Mouse (Mus musculus): ENCODE results near the gene Slc47a1.

The Slc47a1 gene

DNA sequence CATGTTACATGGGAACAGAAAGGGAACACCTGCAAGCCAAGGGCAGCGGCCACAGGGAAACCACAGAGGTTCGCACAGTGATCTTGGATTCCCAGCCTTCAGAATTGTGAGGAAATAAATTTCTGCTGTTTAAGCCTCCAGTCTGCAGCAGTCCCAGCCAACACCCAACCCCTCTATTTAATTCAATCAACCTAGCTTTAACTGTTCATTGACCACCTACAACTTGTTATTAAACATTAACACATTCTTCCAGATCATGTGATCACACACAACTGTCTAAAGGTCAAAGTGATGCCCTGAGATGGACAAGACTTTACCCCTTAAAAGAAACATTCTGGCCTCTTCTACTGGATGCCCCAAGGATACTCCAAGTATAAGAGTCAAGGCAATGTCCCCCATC, 9.5 kb downstream of the Slc47a1 start:
- DNase-seq (ENCODE audit: low read depth), result no peak

DNA sequence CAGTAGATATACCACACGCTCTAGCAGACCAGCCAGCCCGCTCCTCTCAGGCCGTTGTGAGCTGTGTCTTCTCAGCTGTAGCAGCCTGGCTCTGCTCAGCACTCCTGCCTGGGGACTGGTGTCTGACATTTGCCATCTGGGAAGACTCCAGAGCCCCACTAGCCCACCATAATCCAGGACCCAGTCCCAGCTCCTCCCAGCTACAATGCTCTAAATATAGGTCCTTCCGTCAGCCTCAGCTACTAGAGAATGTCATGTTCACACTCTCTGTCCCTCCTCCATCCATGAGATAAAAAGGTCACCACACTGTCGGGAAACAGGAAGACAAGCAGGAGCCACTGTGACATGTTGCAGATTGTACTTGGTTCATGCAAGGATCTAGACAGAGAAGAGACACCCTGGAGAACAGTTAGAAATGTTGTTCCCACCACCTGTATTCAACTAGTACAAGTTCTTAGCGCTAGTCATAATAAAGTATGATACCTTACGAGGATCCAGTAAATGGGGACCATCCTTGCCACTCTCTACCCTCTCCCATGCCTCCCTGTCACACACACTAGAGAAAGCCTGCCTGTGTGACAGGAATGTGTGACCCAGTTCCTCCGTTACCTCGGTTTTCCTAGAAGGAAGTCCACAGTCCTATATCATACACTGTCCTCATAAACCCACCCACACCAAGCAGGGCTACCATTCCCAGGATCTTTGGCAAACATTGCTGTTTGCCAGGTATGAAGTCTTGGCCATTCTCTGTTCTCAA, 11.4 kb downstream of the Slc47a1 start:
- DNase-seq (ENCODE audit: low read depth), result no peak

DNA sequence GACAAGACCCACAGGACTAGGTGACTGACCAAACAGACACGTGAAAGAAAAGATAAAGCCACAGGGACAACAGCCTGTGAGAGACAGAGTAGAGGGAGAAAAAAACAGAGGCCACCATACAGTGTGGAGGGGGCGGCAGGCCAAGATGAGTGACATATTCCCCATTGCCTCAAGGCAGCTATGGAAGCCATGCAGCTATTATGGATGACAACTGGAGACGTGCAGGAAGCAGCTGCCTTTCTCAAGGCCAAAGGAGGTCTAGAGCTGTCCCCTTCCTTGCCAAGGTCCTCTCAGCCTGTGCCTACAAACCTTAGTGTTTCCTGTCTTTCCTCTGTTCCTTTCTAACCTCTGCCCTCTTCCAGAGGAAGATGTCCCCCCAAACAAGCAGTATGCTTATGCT, 12.2 kb downstream of the Slc47a1 start:
- no peak for DNase-seq (ENCODE audit: low read depth)

DNA sequence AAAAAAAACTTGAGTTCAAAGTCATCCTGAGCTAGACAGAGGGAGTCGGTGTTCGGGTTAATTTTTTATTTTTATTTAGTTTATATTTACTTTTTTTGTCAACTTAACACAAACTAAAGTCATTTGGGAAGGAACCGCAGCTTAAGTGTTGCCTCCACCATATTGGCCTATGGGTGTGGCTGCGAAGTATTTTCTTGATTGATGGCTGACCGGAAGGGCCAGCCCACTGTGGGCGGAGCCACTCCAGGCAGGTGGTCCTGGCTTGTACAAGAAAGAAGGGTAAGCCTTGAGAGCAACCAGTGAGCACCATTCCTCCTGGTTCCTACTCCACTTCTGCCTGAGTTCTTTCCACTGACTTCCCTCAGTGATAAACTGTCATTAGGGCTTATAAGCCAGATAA, 14.0 kb downstream of the Slc47a1 start:
- DNase-seq (ENCODE audit: low read depth), result no peak

DNA sequence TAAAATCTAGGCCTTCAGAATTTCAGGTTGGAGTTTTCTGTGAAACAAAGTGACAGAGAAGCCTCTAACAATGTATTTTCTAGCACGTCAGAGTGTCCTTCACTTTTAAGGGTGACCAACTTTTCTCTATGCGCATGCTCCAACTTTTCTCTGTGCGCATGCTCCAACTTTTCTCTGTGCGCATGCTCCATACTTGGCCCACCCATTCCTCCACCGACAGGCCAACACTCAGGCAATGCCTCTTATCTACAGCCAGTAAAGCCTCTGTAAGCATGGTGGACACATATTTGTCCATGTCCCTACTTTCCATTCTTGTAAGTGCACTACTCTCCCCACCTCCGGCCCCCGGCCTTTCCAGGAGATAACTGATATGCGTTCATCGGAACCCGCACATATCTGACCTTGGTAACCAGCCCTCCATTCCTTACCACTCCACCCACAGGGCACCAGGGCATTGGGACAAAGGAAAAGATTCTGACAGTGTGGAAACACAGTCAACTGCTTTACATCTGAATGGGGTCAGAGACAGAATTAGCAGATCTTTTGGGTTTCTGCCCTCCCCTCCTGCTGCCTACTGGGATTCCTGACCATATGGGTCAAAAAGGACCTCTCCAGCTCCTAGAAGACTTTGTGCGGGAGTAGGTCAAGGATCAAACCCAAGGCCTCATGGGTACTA, 16.5 kb downstream of the Slc47a1 start:
- DNase-seq (ENCODE audit: low read depth), result no peak

DNA sequence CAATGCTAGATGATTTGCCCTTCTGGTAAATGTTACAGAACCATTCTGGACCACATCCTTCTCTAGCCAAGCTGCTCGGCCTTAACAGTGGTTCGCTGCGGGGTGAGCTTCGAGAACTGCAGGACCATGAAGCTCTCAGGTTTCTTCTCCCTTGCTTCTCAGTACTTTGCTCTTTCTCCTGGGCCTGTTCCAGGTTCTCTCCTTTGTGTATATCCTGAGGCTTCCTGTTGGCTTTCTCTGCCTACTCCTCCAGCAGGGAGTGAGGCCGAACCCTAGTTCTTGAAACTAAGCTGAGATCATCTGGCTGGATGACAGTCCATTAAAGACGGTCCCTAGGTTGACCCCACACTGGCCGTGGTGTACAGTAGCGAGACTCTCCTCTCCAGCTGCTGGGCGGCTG, 21.5 kb downstream of the Slc47a1 start:
- DNase-seq (ENCODE audit: low read depth), result no peak

DNA sequence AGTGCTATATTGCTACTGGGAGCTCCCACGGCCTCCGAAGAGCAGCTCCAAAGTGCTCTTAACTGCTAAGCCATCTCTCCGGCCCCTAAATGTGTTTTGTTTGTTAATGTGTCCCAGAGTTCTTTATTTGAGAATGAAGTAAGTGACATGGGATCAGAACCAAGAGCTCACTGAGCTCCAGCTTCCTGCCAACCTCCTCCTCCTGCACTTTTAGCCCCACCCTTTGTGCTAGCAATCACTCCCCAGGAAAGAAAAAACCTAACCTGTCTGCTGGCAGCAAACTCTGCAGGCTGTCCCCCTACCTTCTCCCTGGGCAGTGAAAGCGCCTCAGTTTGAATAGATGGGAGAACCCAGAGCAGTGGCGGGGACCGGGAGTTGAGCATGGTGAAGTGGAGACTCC, 22.0 kb downstream of the Slc47a1 start:
- DNase-seq (ENCODE audit: low read depth), result no peak

DNA sequence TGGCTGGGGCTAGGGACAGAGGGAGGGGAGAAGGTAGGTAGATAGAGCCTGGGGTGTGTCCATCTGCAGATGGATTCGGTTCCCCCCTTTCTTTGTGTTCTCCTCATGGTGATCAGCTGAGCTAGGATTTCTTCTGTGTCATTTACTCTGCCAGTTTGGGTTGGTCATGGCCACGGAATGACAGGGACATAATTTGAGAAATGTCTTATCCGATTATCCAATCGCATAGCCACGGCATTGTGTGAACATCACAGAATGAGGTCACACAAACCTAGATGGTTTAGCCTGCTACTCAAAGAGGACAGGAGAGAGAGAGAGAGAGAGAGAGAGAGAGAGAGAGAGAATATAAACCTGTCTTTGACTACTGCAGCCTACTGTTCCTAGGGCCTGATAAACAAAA, 22.8 kb downstream of the Slc47a1 start:
- DNase-seq (ENCODE audit: low read depth), result peak; percentile 12

DNA sequence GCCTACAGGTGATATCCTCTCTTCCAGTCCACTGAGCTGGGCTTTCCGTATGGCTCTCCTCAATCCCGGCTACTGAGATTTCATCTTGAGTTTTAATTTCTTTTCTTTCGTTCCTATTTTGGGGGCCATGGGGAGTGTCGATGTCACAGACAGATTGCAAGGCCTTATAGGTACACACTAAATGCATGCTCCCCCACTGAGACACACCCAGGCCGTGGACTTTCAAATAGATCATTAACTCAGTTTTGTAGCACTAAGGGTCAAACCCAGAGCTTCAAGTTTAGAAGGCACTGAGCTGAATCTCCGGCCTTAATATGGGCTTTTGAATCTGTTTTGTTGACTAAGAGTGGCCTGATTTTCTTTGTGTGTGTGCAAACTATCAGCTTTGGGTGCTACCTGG, 23.8 kb downstream of the Slc47a1 start:
- DNase-seq (ENCODE audit: low read depth), result no peak

DNA sequence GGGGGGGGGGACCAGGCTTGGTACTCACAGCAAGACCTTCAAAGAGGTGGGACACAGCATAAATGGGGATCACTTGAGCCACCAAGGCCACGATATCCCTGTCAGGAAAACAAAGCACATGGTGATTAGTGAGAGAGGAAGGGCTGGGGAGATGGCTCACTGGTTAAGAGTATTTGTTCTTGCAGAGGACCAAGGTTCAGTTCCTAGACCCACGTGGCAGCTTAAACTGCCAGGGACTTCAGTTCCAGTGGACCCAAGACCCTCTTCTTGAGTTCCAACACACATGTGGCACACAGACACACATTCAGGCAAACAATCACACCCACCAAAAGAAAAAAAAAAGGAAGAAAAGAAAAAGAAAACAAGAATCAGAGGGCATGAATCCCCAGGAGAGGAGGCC, 25.1 kb downstream of the Slc47a1 start:
- no peak for DNase-seq (ENCODE audit: low read depth)

DNA sequence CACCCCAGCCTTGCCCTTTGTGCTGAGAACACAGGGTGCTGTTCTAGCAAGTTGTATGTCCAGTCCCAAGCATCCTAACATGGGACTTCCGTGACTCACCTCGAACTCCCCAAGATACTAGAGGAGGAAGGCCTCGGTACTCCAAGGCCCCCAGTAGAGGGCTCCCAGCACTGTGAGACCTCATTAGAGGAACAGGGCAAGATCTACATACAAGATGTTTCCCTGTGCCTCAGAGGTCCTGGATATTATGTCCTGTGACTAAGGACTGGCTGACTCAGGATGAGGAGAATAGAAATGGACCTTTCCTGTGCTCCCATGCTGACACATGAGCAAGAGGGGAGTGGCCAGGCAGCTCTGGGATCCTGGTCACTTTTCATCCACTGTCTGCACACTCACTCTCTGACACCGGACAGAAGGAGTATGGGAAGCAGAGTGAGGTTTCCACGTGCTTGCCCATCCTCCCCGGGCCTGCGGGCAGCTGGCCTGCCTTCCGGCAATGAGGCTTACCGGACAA, 25.9 kb downstream of the Slc47a1 start:
- no peak for DNase-seq (ENCODE audit: low read depth)

DNA sequence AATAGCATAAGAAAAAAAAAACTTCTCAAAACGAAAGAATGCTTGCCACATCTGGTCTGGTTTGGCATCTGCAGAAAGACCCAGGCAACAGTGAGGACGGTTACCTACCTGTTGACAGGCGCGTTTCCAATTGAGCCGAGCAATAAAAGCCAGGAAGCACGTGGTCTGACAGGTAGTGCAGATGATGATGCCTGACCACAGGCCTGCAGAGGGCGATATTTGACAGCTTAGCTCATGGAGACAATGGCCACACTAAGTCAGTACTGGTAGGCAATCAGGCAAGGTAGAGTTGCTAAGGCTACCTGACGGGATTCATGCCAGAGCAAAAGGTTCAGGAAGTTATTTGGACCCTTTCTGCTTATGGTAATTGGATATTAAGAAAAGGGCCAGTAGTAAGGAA, 28.8 kb downstream of the Slc47a1 start:
- peak; percentile 90 for DNase-seq (ENCODE audit: low read depth)

DNA sequence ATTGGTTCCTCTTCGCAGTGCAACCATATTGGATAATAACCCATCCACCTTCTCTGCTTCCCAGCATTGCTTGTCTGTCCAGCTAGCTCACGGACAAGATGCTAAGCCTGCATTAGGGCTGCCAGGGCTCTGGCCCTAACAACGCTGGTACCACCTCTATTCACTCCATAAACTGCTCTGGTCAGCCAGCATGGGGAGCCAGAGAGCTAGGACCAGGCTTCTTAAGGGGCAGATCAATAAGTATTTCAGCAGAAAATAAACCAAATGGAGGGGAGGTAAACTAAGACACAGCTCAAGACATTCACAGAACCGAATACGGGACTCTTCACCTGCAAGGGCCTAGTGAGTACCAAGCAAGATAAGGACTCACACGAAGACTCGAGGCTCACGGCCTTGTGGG, 32.0 kb downstream of the Slc47a1 start:
- DNase-seq (ENCODE audit: low read depth), result no peak

DNA sequence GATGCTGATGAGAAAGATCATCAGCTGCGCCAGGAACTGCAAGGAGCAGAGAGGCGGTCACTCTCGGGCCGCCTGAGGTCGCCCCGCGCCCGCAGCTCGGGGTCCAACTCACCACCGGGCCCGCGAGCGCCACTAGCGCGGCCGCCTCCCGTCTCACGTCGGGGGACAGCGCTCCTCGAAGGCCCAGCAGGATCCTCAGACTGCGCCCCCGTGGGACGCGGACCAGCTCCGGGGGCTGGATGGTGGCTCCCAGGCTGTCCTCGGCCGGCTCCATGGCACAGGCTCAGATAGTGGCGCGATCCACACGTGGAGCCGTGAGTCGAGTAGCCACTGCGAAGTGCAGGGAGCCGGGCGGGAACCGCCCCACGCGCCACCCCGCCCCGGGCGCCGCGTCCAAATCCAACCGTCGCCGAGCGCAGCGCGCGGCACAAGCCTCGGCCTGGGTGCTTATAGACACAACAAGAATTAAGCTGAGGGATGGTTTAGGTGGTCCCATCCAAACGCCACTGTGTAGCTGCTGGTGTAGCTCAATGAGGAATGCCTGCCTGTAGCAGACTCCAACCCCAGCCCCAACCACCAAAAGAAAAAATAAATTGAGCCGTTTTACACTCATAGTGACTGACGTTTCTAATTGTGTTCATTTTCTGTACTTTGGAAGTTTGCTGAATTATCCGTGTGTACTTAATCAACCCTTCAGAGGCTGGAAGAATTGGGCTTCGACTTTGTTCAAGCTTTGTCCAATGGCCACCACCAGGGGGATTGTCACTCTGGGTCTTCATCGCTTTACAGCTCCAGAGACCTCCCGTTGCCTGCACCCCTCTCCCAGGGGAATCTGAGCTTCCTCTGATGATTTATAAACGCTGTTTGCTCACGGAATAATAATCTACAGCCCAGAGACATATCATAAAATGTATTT, 35.4 kb downstream of the Slc47a1 start, which contains the start of gene Slc47a2:
Gene Slc47a2, minus strand, starts transcription at position 356 of the 916 bp plus-strand sequence.
- peak; percentile 24 for DNase-seq (ENCODE audit: low read depth)

DNA sequence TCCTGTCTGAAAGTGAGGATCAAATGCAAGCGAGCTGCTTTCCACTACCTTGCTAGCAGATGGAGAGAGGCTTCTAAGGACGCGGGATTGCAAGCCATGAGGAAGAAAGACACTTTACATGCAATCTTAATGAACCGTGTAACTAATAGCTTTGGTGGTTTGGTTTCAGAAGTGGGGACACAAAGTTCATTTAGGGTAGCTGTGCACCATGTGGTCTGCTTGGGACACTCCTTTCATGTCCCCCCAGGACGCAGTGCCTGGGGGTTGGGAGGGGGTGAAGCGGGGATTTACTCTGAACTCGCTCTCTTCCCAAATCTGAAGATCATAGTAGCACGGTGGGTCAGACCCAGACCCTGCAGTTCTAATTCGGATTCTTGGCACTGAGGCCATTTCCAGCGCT, 36.2 kb downstream of the Slc47a1 start:
- DNase-seq (ENCODE audit: low read depth), result no peak

DNA sequence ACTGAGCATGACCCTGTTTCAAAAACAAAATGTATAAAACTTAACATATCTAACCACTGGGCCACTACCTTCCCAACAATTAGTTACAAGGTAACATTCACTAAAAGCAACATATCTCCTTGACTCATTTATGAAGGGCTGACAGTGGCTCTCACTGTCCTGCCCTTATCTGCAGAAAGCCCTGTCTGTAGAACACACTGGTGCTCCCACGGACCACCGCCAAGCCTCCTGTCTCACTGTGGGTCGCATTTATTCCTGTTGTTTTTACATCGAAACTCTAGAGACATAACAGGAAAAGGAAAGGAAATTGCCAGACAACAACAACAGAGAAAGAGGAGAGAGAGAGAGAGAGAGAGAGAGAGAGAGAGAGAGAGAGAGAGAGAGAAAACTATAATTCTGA, 36.9 kb downstream of the Slc47a1 start:
- no peak for DNase-seq (ENCODE audit: low read depth)

DNA sequence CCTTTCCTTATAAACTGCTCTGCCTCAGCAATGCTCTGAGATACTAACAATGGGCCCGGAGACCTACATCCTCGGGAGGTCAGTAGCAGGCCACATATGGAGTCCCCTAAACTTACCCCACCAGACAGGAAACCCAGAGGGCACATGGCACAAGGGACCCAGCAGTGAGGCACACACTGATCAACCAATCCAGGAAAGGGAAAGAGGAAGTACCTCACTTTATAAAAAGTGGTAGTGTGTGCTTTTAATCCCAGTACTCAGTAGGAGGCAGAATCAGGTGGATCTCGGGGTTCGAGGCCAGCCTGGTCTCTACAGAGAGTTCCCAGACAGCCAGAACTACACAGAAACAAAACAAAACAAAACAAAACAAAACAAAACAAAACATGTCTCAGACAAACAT, 37.8 kb downstream of the Slc47a1 start:
- DNase-seq (ENCODE audit: low read depth), result no peak

DNA sequence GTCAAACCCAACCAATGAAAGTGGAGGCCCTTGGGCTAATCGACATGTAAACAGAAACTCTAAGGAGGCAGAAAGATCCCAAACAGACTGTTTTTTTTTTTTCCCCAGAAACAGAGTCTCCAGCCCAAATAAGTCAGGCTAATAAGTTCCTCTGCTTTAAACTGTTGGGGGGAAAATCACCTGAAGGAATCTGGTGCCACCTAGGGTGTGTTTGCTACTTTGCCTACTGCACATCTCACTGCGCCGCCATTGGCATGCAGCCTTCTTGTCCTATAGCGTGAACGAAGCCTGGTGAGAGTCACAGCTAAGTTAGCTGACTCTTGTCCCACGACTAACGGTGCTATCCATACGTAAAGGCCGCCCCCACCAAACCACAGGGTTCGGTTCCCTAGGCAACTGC, 40.6 kb downstream of the Slc47a1 start:
- peak; percentile 43 for DNase-seq (ENCODE audit: low read depth)

DNA sequence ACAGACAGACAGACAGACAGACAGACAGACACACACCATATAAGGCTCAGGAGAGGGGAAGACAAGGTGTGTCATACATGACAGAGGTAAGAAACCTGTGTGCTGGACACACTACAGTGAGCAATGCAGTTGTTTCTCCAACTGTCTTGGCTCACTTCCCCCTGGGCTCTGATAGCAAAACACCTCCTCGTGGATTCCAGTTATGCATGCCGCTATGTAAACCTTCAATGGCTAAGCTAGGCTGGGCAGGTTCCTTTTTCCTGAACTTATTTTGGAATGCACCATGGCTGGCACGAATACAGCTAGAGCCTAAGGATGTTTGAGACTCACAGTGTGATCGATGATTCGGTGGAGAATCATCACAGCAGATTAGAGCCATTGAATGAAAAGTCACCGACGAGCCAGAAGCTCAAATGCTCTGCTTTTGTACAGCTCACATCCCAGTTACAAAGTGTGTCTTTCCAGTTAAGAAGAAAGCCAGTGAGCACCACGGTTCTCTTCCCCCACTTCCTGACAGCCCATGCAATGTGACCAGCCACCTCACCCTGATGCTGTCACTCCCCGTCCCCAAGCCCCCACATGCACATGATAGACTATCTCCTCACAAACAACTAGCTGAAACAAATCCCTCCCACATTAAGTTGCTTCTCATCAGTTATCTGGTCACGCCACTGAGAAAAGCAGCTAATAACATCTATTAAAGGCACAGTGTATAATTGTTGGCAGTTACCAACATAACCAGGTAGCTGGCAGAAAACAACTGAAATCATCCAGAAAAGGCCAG, 57.0 kb downstream of the Slc47a1 start:
- DNase-seq (ENCODE audit: low read depth), result no peak

DNA sequence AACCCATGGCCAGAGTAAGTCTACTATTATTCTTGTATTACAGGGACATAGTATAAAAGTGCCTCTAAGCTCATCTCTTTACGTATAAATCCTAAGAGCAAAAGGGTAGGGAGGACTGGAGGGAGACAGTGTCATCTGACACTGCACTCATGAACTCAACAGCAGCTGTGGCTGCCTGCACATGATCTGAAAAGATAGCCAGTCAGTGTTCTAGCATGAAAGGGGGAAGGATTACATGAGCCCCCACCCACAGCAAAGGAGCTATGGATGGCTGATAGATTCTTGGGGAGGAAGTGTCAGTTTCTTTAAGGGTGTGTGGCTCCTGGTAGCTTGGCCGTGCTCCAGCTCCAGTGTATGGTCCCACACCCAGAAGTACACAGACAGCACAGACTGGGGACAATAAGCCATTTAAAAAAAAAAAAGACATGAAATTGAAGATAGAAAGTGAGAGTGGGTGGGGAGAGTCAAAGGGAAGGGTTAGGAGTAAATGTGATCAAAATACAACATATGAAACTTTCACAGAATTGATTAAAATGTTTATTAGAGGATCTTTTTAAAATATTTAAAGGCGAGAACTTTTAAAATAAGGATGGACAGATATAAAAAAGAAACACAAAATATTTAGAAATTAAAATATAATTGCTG, 58.1 kb downstream of the Slc47a1 start:
- DNase-seq (ENCODE audit: low read depth), result no peak

DNA sequence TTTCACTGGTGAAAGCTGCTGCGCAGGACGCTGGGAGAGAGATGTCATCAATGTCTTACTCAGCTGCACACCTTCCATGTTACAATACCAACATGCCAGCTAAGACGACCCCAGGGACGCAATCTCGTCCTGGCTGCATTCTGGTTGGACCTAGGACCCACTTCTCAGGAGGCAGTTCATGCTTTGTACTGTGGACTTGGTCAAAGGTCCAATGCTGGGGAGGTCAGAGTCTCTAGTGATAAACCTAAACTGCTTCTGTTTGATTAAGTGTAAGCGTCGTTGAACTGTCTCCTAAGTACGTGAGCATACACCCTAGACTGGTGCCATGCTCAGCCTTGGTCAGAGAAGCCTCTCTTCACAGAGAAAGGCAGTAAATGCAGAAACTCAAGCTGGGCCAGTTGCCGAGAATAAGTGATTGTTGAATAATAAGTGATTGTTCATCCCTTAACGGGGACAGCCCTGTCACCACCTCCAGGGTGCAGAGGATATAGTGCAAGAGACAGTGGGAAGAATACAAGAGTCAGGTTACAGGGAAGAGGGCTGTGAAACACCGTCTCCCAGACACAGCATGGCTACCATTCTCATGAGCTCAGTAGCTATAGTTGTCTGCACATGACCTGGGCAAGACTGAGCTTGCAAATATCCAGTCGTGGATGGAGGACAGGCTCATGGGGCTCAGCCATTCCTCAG, 58.8 kb downstream of the Slc47a1 start:
- DNase-seq (ENCODE audit: low read depth), result no peak

Data from naive thymus-derived CD4-positive, alpha-beta T cell, adult 2 months (primary cell).